Mouse (Mus musculus) thymus, postnatal 14 days (tissue): ENCODE results near the gene Gm45716.
A peak's percentile ranks its signal among the peaks of the same experiment; 100 is the strongest.

Source experiments
- DNase-seq: peaks from one replicate; pipeline ENCODE4 v3.0.0; 2021

Gene Gm45716

GRCm38 (mm10) chr11:90187441-90187840 is at the start of gene Gm45716:
Gene Gm45716, plus strand, starts transcription at chr11:90187683.
- no peak for DNase-seq

- no peak for DNase-seq
These were observed 45.1 kb upstream of the Gm45716 start for GRCm38 (mm10) chr11:90142393-90142792.

- no peak for DNase-seq
These were observed 44.5 kb upstream of the Gm45716 start for GRCm38 (mm10) chr11:90142936-90143335.

DNA sequence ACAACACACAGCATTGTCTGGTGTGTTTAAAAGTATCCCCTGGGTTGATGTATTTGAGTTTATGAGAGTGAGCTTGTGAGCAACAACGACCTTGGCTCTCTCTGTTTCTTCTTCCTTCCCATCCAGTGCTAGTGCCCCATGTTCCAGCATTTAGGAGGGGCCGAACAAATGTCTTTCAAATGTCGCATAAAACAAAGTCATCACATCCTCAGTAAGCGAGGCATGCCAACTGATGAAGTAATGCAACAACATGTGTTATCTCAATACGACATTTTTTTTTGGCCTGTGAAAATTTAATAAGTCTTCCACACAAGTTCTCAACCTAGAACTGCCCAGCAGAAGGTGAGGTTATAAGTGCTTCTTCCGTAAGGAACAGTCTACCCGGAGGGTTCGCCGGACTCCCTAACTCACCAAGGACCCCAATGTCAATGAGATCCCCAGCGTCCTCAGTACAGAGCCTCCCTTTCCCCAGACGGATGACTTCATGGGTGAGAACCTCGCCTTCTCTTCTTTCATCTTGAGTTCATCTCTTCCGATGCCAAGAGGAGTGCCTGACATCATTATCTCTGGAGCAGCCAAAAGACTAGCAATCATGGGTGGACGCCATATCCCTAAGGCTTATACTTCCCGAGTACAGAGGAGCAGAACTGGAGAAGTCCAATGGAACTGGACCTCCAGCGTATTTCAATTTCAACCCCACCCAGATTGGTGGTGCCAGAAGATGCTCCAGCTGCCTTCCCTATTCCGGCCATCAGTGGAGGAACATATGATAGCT is 41.2 kb upstream of the Gm45716 start:
- DNase-seq, result no peak

GRCm38 (mm10) chr11:90155066-90155465 is 32.4 kb upstream of the Gm45716 start:
- no peak for DNase-seq

GRCm38 (mm10) chr11:90155466-90155865 is 32.0 kb upstream of the Gm45716 start:
- DNase-seq, result no peak

DNA sequence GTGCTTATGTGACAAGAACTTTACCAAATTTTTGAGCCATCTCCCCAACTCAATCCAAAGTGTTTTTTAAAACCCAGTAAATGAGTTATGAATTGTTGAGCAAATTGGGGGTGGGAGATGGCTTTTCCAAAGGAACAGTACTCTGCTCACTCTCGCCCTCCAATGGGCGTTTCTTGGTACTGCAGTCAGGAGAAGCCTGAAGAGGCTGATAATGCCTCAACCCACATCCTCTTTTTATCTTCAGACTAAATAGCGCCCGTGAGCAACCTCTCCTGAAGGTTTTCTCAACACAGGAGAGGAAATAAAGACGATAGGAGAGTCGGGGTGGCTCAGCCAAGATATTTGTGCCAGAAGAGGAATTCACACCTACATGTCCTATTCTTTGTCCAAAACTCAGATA is 19.7 kb upstream of the Gm45716 start:
- peak; percentile 11 for DNase-seq

- DNase-seq, result no peak
These were observed 19.0 kb upstream of the Gm45716 start for GRCm38 (mm10) chr11:90168338-90169065.

- DNase-seq, result no peak
These were observed 18.1 kb upstream of the Gm45716 start for GRCm38 (mm10) chr11:90169200-90170013.

GRCm38 (mm10) chr11:90170014-90170320 is 17.5 kb upstream of the Gm45716 start:
- DNase-seq, result peak; percentile 4

DNA sequence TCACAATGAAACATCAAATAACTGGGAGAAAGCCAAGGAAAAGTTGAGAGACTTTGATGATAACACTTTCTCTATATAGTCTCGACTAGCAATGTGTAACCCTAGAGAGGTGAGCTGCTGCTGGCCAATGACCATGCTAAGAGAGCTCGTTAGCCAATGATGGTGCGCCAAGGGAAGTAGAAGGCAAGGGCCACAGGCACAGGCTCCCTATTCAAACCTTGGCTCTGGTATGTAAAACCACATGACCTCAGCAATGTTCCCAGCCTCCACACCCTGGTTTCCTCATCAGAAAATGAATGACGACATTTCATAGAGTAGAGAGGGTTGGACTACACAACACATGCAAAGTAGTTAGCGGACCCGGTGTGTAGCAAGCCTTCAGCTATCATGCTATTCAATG is 15.2 kb upstream of the Gm45716 start:
- DNase-seq, result no peak

GRCm38 (mm10) chr11:90175634-90176300 is 11.7 kb upstream of the Gm45716 start:
- no peak for DNase-seq

DNA sequence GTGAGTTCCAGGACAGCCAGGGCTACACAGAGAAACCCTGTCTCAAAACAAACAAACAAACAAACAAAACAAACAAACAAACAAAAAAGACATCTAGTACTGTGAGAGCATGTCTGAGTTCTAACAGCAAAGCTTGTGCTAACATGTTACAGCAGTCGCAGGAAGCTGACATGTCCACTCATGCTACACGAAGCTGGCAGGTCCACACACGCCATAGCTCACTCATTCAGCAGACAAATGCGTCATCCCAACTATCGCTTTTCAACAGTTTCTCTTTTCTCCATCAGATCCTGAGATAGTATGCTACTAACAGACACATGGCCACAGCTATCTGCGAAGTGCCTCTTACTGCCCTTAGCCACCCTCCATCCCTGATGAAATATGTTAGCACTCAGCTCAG is 10.1 kb upstream of the Gm45716 start:
- no peak for DNase-seq

- DNase-seq, result peak; percentile 13
These were observed 4.1 kb upstream of the Gm45716 start for GRCm38 (mm10) chr11:90183361-90183760.

DNA sequence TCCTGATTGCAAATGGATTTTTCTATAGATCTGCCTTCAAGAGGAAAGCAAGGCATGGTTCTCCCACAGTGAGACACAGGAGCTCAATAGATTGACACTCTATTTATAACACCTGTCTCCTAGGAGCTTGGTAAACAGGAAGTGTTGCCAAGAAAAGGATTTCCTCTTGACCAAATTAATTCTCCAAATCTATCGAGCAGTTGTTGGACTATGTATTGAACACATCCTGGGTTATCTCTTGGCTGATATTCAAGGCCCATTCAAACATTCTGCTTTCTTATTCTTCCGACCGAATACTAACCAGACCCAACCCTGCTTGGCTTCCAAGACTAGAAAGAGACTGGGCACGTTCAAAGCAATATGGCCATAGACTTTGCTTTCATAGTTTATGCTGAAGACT is 2.7 kb upstream of the Gm45716 start:
- DNase-seq, result no peak

DNA sequence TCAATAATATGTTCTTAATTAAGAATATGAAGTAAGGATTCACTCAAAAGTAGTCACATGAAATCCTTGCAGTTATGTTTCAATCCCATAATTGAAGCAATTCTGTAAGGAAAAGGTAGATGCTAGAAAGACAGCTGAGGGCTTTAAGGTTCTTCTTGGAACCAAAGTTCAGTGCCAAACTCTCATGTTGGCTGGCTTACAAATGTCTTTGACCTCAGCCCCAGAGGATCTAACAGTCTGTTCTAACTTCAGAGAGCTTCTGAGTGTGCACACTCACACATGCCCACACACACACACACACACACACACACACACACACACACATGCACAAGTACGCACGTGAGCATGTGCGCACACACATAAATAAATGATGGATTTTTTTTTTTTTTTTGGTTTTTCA is 2.7 kb downstream of the Gm45716 start:
- DNase-seq, result no peak

DNA sequence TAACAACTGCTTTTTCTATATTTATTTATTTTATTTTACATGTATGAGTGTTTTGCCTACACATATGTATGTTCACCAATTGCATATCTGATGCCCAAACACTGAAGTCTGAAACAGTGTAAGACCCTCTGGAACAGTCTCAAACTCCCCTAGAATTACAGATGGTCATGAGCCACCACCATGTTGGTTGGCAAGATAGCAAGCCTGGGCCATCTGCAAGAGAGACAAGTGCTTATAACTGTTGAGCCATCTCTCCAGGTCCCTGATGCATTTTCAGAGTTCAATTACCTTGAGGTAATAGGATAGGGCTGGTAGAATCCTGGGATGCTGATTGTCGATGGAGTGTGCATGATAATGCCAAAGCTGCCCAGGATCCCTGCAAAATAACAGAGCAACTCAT is 7.5 kb downstream of the Gm45716 start:
- DNase-seq, result no peak

DNA sequence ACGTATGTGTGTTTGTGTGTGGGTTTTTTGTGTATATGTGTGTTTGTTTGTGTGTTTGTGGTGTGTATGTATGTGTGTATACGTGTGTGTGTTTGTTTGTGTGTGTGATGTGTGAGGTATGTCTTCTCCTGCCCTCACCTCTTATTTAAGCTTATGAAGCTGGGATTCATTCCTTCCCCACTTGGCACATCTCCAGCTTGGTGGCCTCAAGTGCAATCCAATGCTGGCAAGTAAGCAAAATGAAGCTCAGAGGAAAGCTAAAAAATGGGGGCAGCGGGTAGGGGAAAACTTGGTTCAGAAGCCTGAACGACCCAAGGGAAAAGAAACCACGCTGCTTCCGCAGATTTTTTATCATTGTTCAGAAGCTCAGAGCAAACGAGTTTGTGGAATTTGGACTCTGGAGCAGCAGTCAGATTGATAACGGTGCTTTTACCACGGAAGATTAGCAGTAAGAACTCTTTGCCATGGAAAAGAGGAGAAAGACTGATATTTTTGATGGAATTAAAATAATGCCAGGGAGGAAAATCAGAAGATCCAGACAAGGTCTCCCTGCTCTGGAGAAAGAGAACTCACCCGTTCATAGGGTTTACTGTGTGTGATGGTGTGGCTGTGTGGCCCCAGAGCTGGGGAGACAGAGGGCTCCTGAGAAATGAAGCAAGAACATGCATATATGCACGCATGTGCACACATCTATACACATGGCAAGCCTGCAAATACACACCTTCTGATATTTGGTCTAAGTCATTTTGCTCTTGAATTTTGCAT is 8.5 kb downstream of the Gm45716 start:
- DNase-seq, result no peak

- no peak for DNase-seq
These were observed 9.2 kb downstream of the Gm45716 start for GRCm38 (mm10) chr11:90196521-90197215.

DNA sequence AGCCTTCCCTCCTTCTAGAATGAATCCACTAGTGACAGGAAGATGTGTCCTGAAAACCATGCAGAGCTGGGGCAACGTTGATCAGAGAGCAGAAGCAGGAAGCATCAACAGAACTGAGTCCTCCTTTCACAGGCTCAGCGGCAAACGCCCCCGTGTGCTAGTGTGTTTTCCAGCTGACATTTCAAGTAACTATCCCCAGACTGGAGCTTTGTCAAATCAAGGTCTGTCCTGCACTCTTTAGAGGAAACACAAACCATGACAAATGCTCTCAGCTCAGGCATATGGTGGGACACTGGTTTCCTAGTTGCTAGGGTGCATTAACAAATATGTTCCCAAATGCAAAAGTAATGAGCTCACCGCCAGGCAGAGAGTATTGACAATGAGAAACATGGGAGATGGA is 10.6 kb downstream of the Gm45716 start:
- DNase-seq, result no peak

- DNase-seq, result no peak
These were observed 13.3 kb downstream of the Gm45716 start for GRCm38 (mm10) chr11:90200826-90201225.

GRCm38 (mm10) chr11:90214246-90214645 is 26.8 kb downstream of the Gm45716 start:
- no peak for DNase-seq
